Mouse (Mus musculus): Measurements from ENCODE around the gene Rhov. TPM values are rescaled to one million over a fixed set of nuclear protein-coding genes. Genes with fewer than 3 reads are reported as not detected.

The Rhov gene
- total RNA-seq, 4 experiments from 2014 or later: 8.5 to 10.0 (median 9.7) TPM

- DNase-seq (ENCODE audit: low spot score in 2 of 2): no peak
Measured at GRCm38 (mm10) chr2:119292281-119292680, 21.2 kb upstream of the Rhov start.

GRCm38 (mm10) chr2:119289014-119289416 is 17.9 kb upstream of the Rhov start:
- DNase-seq (ENCODE audit: low spot score in 2 of 2): no peak

- peak; percentile 97 to 98 for DNase-seq (ENCODE audit: low spot score in 2 of 2)
Measured at GRCm38 (mm10) chr2:119288270-119288882, 17.3 kb upstream of the Rhov start, which contains the start of gene Vps18. Gene Vps18, plus strand, starts transcription at chr2:119288740.

GRCm38 (mm10) chr2:119287372-119287771 is 16.3 kb upstream of the Rhov start:
- DNase-seq (ENCODE audit: low spot score in 2 of 2): no peak

GRCm38 (mm10) chr2:119281899-119282565 is 11.0 kb upstream of the Rhov start:
- DNase-seq (ENCODE audit: low spot score in 2 of 2): no peak

- no peak for DNase-seq (ENCODE audit: low spot score in 2 of 2)
Measured at GRCm38 (mm10) chr2:119277810-119278209, 6.7 kb upstream of the Rhov start.

GRCm38 (mm10) chr2:119276926-119277325 is 5.9 kb upstream of the Rhov start:
- no peak for DNase-seq (ENCODE audit: low spot score in 2 of 2)

- no peak for DNase-seq (ENCODE audit: low spot score in 2 of 2)
Measured at GRCm38 (mm10) chr2:119274126-119274525, 3.1 kb upstream of the Rhov start.

- no peak for DNase-seq (ENCODE audit: low spot score in 2 of 2)
Measured at GRCm38 (mm10) chr2:119270286-119270642, 808 bp downstream of the Rhov start.

GRCm38 (mm10) chr2:119263813-119264212 is 7.3 kb downstream of the Rhov start:
- DNase-seq (ENCODE audit: low spot score in 2 of 2): no peak

- no peak for DNase-seq (ENCODE audit: low spot score in 2 of 2)
Measured at GRCm38 (mm10) chr2:119262978-119263377, 8.1 kb downstream of the Rhov start.

- no peak for DNase-seq (ENCODE audit: low spot score in 2 of 2)
Measured at GRCm38 (mm10) chr2:119261326-119261725, 9.7 kb downstream of the Rhov start.

- DNase-seq (ENCODE audit: low spot score in 2 of 2): no peak
Measured at GRCm38 (mm10) chr2:119260518-119260917, 10.6 kb downstream of the Rhov start.

- no peak for DNase-seq (ENCODE audit: low spot score in 2 of 2)
Measured at GRCm38 (mm10) chr2:119254976-119255375, 16.1 kb downstream of the Rhov start.

GRCm38 (mm10) chr2:119250826-119251478 is 20.1 kb downstream of the Rhov start:
- peak; percentile 60 to 81 for DNase-seq (ENCODE audit: low spot score in 2 of 2)

- no peak for DNase-seq (ENCODE audit: low spot score in 2 of 2)
Measured at GRCm38 (mm10) chr2:119250377-119250776, 20.7 kb downstream of the Rhov start.

- DNase-seq (ENCODE audit: low spot score in 2 of 2): no peak
Measured at GRCm38 (mm10) chr2:119249592-119250061, 21.4 kb downstream of the Rhov start.

- no peak for DNase-seq (ENCODE audit: low spot score in 2 of 2)
Measured at GRCm38 (mm10) chr2:119247904-119248303, 23.2 kb downstream of the Rhov start.

- DNase-seq (ENCODE audit: low spot score in 2 of 2): no peak
Measured at GRCm38 (mm10) chr2:119245246-119245645, 25.8 kb downstream of the Rhov start.

- DNase-seq (ENCODE audit: low spot score in 2 of 2): no peak
Measured at GRCm38 (mm10) chr2:119242548-119242947, 28.5 kb downstream of the Rhov start.

- DNase-seq (ENCODE audit: low spot score in 2 of 2): no peak
Measured at GRCm38 (mm10) chr2:119240819-119241186, 30.3 kb downstream of the Rhov start.

- no peak for DNase-seq (ENCODE audit: low spot score in 2 of 2)
Measured at GRCm38 (mm10) chr2:119240075-119240818, 30.8 kb downstream of the Rhov start.

All from layer of hippocampus, adult 8-10 months (tissue).